In the genomic region with DNA sequence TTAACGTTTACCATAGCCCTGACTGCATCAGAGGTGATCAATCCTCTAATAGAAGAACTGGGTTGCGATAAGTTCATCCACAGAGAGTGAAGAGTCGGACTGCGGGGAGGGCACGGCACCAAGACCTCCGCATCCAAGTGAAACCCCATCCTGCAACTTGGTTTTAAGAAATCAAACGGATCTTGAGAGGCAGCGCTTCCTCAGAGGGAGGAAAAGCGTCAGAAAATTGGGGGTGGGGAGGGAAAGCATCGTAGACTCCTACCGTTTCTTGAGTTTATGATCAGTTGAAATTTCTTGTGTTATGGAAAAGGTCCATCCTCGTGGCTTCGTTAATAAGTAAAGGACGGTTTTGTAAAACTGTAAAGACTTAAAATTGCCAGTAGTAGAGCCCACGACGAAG, we compare ENCODE assay signal across 9 mouse cellular contexts. TPM values are rescaled to one million over a fixed set of nuclear protein-coding genes. Genes with fewer than 3 reads are reported as not detected.
DNase-seq lines count a peak whose midpoint lies in the region; ATAC-seq and TF ChIP-seq lines count a peak whose summit lies in the region.
"Had no signal": no experiment of that assay in that cellular context is flagged by ENCODE, and none has a peak within 500 bp of the region (broad histone marks: within the 10 kb centered on the region; RNA-seq: fewer than 3 reads in every experiment).

No protein-coding gene starts in this region.

- ATAC-seq in heart, embryonic 15.5 days (replicated peaks; ENCODE audit: insufficient number of reproducible peaks, insufficient read depth, low FRiP score, low read depth): no peak
- ATAC-seq in G1E (ENCODE audit: extremely low read depth, insufficient number of reproducible peaks, low FRiP score, poor library complexity, severe bottlenecking): no peak
- ATAC-seq in forebrain, embryonic 16.5 days: no peak
- no peak for ATAC-seq in liver, embryonic 16.5 days (ENCODE audit: low read depth)

- no peak for DNase-seq in heart, adult 9 months (ENCODE audit: low spot score in 2 of 2)
- peak; percentile 34 for DNase-seq in G1E (ENCODE audit: low spot score)
- no peak for DNase-seq in adrenal gland, adult (ENCODE audit: inconsistent age in 2 of 2, low spot score in 1 of 2)
- DNase-seq in left cerebral cortex, adult 8-10 months (ENCODE audit: low spot score in 2 of 2): no peak
- DNase-seq in cerebellum, adult 9-10 months: no peak

- H3K9me3 ChIP-seq in heart, embryonic 15.5 days (replicated peaks): no peaks in the 10 kb centered on the region
- no peaks in the 10 kb centered on the region; the same call in 1 of the 2 replicates for H3K9me3 ChIP-seq in G1E (replicated peaks)
- no peaks in the 10 kb centered on the region; the same call in 1 of the 2 replicates for H3K9me3 ChIP-seq in forebrain, embryonic 16.5 days (ENCODE audit: control insufficient read depth, low read length)
- H3K9me3 ChIP-seq in liver, embryonic 16.5 days (replicated peaks; ENCODE audit: control insufficient read depth, low read length): no peaks in the 10 kb centered on the region

- no peak for TF ChIP-seq CTCF in G1E (IDR thresholded peaks at IDR 0.05; ENCODE audit: low read depth, low read length)

- no peaks in the 10 kb centered on the region for H3K27me3 ChIP-seq in heart, embryonic 15.5 days
- H3K27me3 ChIP-seq in G1E (ENCODE audit: insufficient read depth, low read length): peaks cover 2% of the 10 kb centered on the region
- no peaks in the 10 kb centered on the region for H3K27me3 ChIP-seq in forebrain, embryonic 16.5 days (replicated peaks; ENCODE audit: control insufficient read depth, insufficient read depth, low read length)
- H3K27me3 ChIP-seq in liver, embryonic 16.5 days (ENCODE audit: control insufficient read depth, insufficient read depth, low read depth, low read length): peaks cover 24% of the 10 kb centered on the region

- H3K9ac ChIP-seq in heart, embryonic 15.5 days: peak overlapping the region; percentile 98
- peak overlapping the region; percentile 97 for H3K9ac ChIP-seq in forebrain, embryonic 16.5 days (replicated peaks; ENCODE audit: low read depth, low read length)
- peak overlapping the region; percentile 62 for H3K9ac ChIP-seq in liver, embryonic 16.5 days (ENCODE audit: low read depth, low read length)

- H3K4me1 ChIP-seq in heart, embryonic 15.5 days (replicated peaks): peaks cover 11% of the 10 kb centered on the region
- peaks cover 3% of the 10 kb centered on the region; the same call in 1 of the 2 replicates for H3K4me1 ChIP-seq in G1E (ENCODE audit: insufficient read depth, low read depth, low read length)
- peaks cover 11% of the 10 kb centered on the region for H3K4me1 ChIP-seq in forebrain, embryonic 16.5 days (replicated peaks; ENCODE audit: control insufficient read depth, insufficient read depth, low read length)
- H3K4me1 ChIP-seq in liver, embryonic 16.5 days (ENCODE audit: control insufficient read depth, low read depth, low read length): peaks cover 7% of the 10 kb centered on the region

- H3K36me3 ChIP-seq in heart, embryonic 15.5 days: peaks cover 9% of the 10 kb centered on the region
- peaks cover 28% of the 10 kb centered on the region for H3K36me3 ChIP-seq in G1E (replicated peaks)
- peaks cover 9% of the 10 kb centered on the region; the same call in 1 of the 2 replicates for H3K36me3 ChIP-seq in forebrain, embryonic 16.5 days (ENCODE audit: control insufficient read depth, insufficient read depth)
- H3K36me3 ChIP-seq in liver, embryonic 16.5 days (ENCODE audit: control insufficient read depth, insufficient read depth): no peaks in the 10 kb centered on the region

- H3K27ac ChIP-seq in heart, embryonic 15.5 days: peak overlapping the region; percentile 84
- peak overlapping the region; percentile 83 for H3K27ac ChIP-seq in forebrain, embryonic 16.5 days (ENCODE audit: low read length)
- no peak overlapping the region for H3K27ac ChIP-seq in liver, embryonic 16.5 days (ENCODE audit: low read length)

- peak overlapping the region; percentile 88 for H3K4me3 ChIP-seq in heart, embryonic 15.5 days
- H3K4me3 ChIP-seq in G1E (ENCODE audit: low read depth, low read length): peak overlapping the region; percentile 93
- H3K4me3 ChIP-seq in forebrain, embryonic 16.5 days (replicated peaks; ENCODE audit: low read length): peak overlapping the region; percentile 86
- peak overlapping the region; percentile 59 for H3K4me3 ChIP-seq in liver, embryonic 16.5 days (ENCODE audit: low read depth, low read length)

- WGBS in heart, embryonic 15.5 days: 28% methylated on average over 16 of the region's 16 CpGs
- WGBS in forebrain, embryonic 16.5 days: 32% methylated on average over 16 of the region's 16 CpGs
- 28% methylated on average over 16 of the region's 16 CpGs for WGBS in liver, embryonic 16.5 days (ENCODE audit: insufficient replicate concordance)

- peak overlapping the region; percentile 91 for H3K4me2 ChIP-seq in heart, embryonic 15.5 days
- peak overlapping the region; percentile 66 for H3K4me2 ChIP-seq in forebrain, embryonic 16.5 days (ENCODE audit: low read length)
- peak overlapping the region; percentile 56 for H3K4me2 ChIP-seq in liver, embryonic 16.5 days (ENCODE audit: low read depth, low read length)

RNA-seq across cellular contexts. Expression of a gene that starts 0.9 kb away (rescaled TPM):
- polyA plus RNA-seq in heart, embryonic 15.5 days (2015; fragmentation: Nextera tagmentation; extraction: Ambion mirVana): 5.2 and 5.9 TPM in 2 replicates
- 18.0 and 23.5 TPM in 2 replicates for total RNA-seq in G1E (2014; fragmentation: Nextera tagmentation)
- 23.5 and 25.1 TPM in 2 replicates for total RNA-seq in G1E (2017)
- 51.7 and 73.7 TPM in 2 replicates for polyA plus RNA-seq in G1E (2012)
- polyA plus RNA-seq in forebrain, embryonic 16.5 days (2015; fragmentation: Nextera tagmentation; extraction: Ambion mirVana): 3.8 and 4.1 TPM in 2 replicates
- 0.15 and 0.29 TPM in 2 replicates for polyA plus RNA-seq in liver, embryonic 16.5 days (2015; fragmentation: Nextera tagmentation; extraction: Ambion mirVana)
- total RNA-seq in left cerebral cortex, adult 8-10 months (2022): 10 to 100 TPM; 56.5 to 59.8 (median 58.3) TPM
- total RNA-seq: CH12.LX had no signal

RNA-seq across cellular contexts. Expression of a gene that starts 9.0 kb away (rescaled TPM):
- polyA plus RNA-seq in heart, embryonic 15.5 days (2015; fragmentation: Nextera tagmentation; extraction: Ambion mirVana): 8.2 and 8.5 TPM in 2 replicates
- 7.3 and 8.9 TPM in 2 replicates for total RNA-seq in G1E (2014; fragmentation: Nextera tagmentation)
- 5.4 and 6.3 TPM in 2 replicates for total RNA-seq in G1E (2017)
- 17.6 and 20.9 TPM in 2 replicates for polyA plus RNA-seq in G1E (2012)
- 41.8 and 45.1 TPM in 2 replicates for polyA plus RNA-seq in forebrain, embryonic 16.5 days (2015; fragmentation: Nextera tagmentation; extraction: Ambion mirVana)
- 1.3 and 1.6 TPM in 2 replicates for polyA plus RNA-seq in liver, embryonic 16.5 days (2015; fragmentation: Nextera tagmentation; extraction: Ambion mirVana)
- 10 to 100 TPM; 30.6 to 34.2 (median 33.4) TPM for total RNA-seq in left cerebral cortex, adult 8-10 months (2022)

RNA-seq across cellular contexts. Expression of a gene that starts 22.4 kb away (rescaled TPM):
- polyA plus RNA-seq in heart, embryonic 15.5 days (2015; fragmentation: Nextera tagmentation; extraction: Ambion mirVana): not detected in 2 replicates
- total RNA-seq in G1E (2014; fragmentation: Nextera tagmentation) (not detected in 2 replicates), G1E (2017) (0.12 TPM in 1 of 2 replicates, not detected in the other)
- not detected in 2 replicates for polyA plus RNA-seq in G1E (2012)
- 0.16 TPM in 1 of 2 replicates, not detected in the other for polyA plus RNA-seq in forebrain, embryonic 16.5 days (2015; fragmentation: Nextera tagmentation; extraction: Ambion mirVana)
- not detected in 2 replicates for polyA plus RNA-seq in liver, embryonic 16.5 days (2015; fragmentation: Nextera tagmentation; extraction: Ambion mirVana)
- 1 to 10 TPM in 2 of 4 experiments, under 1 TPM in 2; 0.72 to 1.9 (median 1.0) TPM for total RNA-seq in left cerebral cortex, adult 8-10 months (2022)
- total RNA-seq: CH12.LX had no signal

RNA-seq across cellular contexts. Expression of a gene that starts 33.5 kb away (rescaled TPM):
- polyA plus RNA-seq in heart, embryonic 15.5 days (2015; fragmentation: Nextera tagmentation; extraction: Ambion mirVana): 0.16 and 0.34 TPM in 2 replicates
- 1.2 TPM in 1 of 2 replicates, not detected in the other for total RNA-seq in G1E (2014; fragmentation: Nextera tagmentation)
- total RNA-seq in G1E (2017): 0.49 TPM in 1 of 2 replicates, not detected in the other
- 0.23 and 0.25 TPM in 2 replicates for polyA plus RNA-seq in G1E (2012)
- polyA plus RNA-seq in forebrain, embryonic 16.5 days (2015; fragmentation: Nextera tagmentation; extraction: Ambion mirVana): 9.9 and 10.5 TPM in 2 replicates
- polyA plus RNA-seq in liver, embryonic 16.5 days (2015; fragmentation: Nextera tagmentation; extraction: Ambion mirVana): not detected in 2 replicates
- 1 to 10 TPM in 2 of 4 experiments, under 1 TPM in 2; 0.59 to 2.9 (median 0.95) TPM for total RNA-seq in left cerebral cortex, adult 8-10 months (2022)

RNA-seq across cellular contexts. Expression of a gene that starts 43.3 kb away (rescaled TPM):
- polyA plus RNA-seq in heart, embryonic 15.5 days (2015; fragmentation: Nextera tagmentation; extraction: Ambion mirVana): 101 and 117 TPM in 2 replicates
- total RNA-seq in G1E (2014; fragmentation: Nextera tagmentation): 107 and 113 TPM in 2 replicates
- total RNA-seq in G1E (2017): 58.3 and 73.9 TPM in 2 replicates
- 184 and 298 TPM in 2 replicates for polyA plus RNA-seq in G1E (2012)
- 144 and 146 TPM in 2 replicates for polyA plus RNA-seq in forebrain, embryonic 16.5 days (2015; fragmentation: Nextera tagmentation; extraction: Ambion mirVana)
- 66.1 and 67.9 TPM in 2 replicates for polyA plus RNA-seq in liver, embryonic 16.5 days (2015; fragmentation: Nextera tagmentation; extraction: Ambion mirVana)
- 10 to 100 TPM; 34.8 to 39.2 (median 39.1) TPM for total RNA-seq in left cerebral cortex, adult 8-10 months (2022)
